Mouse (Mus musculus): ENCODE measurements at regions not wholly inside any gene's neighbourhood (a gene's known extent, or its start where the extent isn't known, plus 50 kb on each side); places are given as distances from the start of the nearest gene placed in this dataset.

- 72% methylated on average over 2 of the region's 2 CpGs for WGBS
- Histone ChIP-seq H3K36me3 (ENCODE audit: control insufficient read depth, insufficient read depth, low read length) (no peaks in the 10 kb centered on the region), H3K4me3 (ENCODE audit: low read depth, low read length) (no peak overlapping the region), H3K27ac (ENCODE audit: low read depth, low read length) (no peak overlapping the region), H3K27me3 (ENCODE audit: control insufficient read depth, insufficient read depth, low read length) (no peaks in the 10 kb centered on the region), H3K4me2 (replicated peaks; ENCODE audit: low read depth, low read length) (no peak overlapping the region), H3K9me3 (ENCODE audit: control insufficient read depth, low read length) (no peaks in the 10 kb centered on the region), H3K4me1 (replicated peaks; ENCODE audit: control insufficient read depth, insufficient read depth, low read length) (no peaks in the 10 kb centered on the region), H3K9ac (ENCODE audit: low read depth, low read length) (no peak overlapping the region)
- DNase-seq (ENCODE audit: low spot score) (no peak), ATAC-seq (ENCODE audit: low FRiP score) (no peak)
These were observed 169.4 kb upstream of the Galnt5 start for GRCm38 (mm10) chr2:57828284-57828683.

GRCm38 (mm10) chr2:57832565-57833355 lies 164.9 kb upstream of the Galnt5 start:
- Histone ChIP-seq H3K4me2 (replicated peaks; ENCODE audit: low read depth, low read length) (no peak overlapping the region), H3K27me3 (ENCODE audit: control insufficient read depth, insufficient read depth, low read length) (no peaks in the 10 kb centered on the region), H3K4me1 (replicated peaks; ENCODE audit: control insufficient read depth, insufficient read depth, low read length) (no peaks in the 10 kb centered on the region), H3K9ac (ENCODE audit: low read depth, low read length) (no peak overlapping the region), H3K36me3 (ENCODE audit: control insufficient read depth, insufficient read depth, low read length) (no peaks in the 10 kb centered on the region), H3K9me3 (ENCODE audit: control insufficient read depth, low read length) (no peaks in the 10 kb centered on the region), H3K4me3 (ENCODE audit: low read depth, low read length) (no peak overlapping the region), H3K27ac (ENCODE audit: low read depth, low read length) (no peak overlapping the region)
- 47% methylated on average over 12 of the region's 12 CpGs for WGBS
- DNase-seq (ENCODE audit: low spot score) (peak; percentile 77), ATAC-seq (ENCODE audit: low FRiP score) (0 out of 2 replicates have a peak, but pooled peaks have one; percentile 12)

GRCm38 (mm10) chr2:57845135-57845534 lies 152.5 kb upstream of the Galnt5 start:
- H3K27ac ChIP-seq (ENCODE audit: low read depth, low read length), result no peak overlapping the region
- DNase-seq (ENCODE audit: low spot score) (no peak), ATAC-seq (ENCODE audit: low FRiP score) (no peak)
- H3K4me1 ChIP-seq (replicated peaks; ENCODE audit: control insufficient read depth, insufficient read depth, low read length), result no peaks in the 10 kb centered on the region
- no peak overlapping the region for H3K9ac ChIP-seq (ENCODE audit: low read depth, low read length)
- no peaks in the 10 kb centered on the region for H3K9me3 ChIP-seq (ENCODE audit: control insufficient read depth, low read length)
- 76% methylated on average over 1 of the region's 1 CpGs for WGBS
- no peak overlapping the region for H3K4me3 ChIP-seq (ENCODE audit: low read depth, low read length)
- no peak overlapping the region for H3K4me2 ChIP-seq (replicated peaks; ENCODE audit: low read depth, low read length)
- no peaks in the 10 kb centered on the region for H3K36me3 ChIP-seq (ENCODE audit: control insufficient read depth, insufficient read depth, low read length)
- no peaks in the 10 kb centered on the region for H3K27me3 ChIP-seq (ENCODE audit: control insufficient read depth, insufficient read depth, low read length)

GRCm38 (mm10) chr2:57847707-57848106 lies 150.0 kb upstream of the Galnt5 start:
- ATAC-seq (ENCODE audit: low FRiP score) (peak; percentile 25; the same call in 1 of the 2 replicates), DNase-seq (ENCODE audit: low spot score) (no peak)
- Histone ChIP-seq H3K36me3 (ENCODE audit: control insufficient read depth, insufficient read depth, low read length) (no peaks in the 10 kb centered on the region), H3K4me2 (replicated peaks; ENCODE audit: low read depth, low read length) (no peak overlapping the region), H3K9ac (ENCODE audit: low read depth, low read length) (no peak overlapping the region), H3K27ac (ENCODE audit: low read depth, low read length) (no peak overlapping the region), H3K4me1 (replicated peaks; ENCODE audit: control insufficient read depth, insufficient read depth, low read length) (no peaks in the 10 kb centered on the region), H3K9me3 (ENCODE audit: control insufficient read depth, low read length) (no peaks in the 10 kb centered on the region), H3K27me3 (ENCODE audit: control insufficient read depth, insufficient read depth, low read length) (no peaks in the 10 kb centered on the region), H3K4me3 (ENCODE audit: low read depth, low read length) (no peak overlapping the region)
- WGBS, result 38% methylated on average over 4 of the region's 4 CpGs

- no peaks in the 10 kb centered on the region for H3K4me1 ChIP-seq (replicated peaks; ENCODE audit: control insufficient read depth, insufficient read depth, low read length)
- ATAC-seq (ENCODE audit: low FRiP score) (peak; percentile 67; the same call in 1 of the 2 replicates), DNase-seq (ENCODE audit: low spot score) (peak; percentile 44)
- H3K27me3 ChIP-seq (ENCODE audit: control insufficient read depth, insufficient read depth, low read length), result no peaks in the 10 kb centered on the region
- H3K36me3 ChIP-seq (ENCODE audit: control insufficient read depth, insufficient read depth, low read length), result no peaks in the 10 kb centered on the region
- no peak overlapping the region for H3K27ac ChIP-seq (ENCODE audit: low read depth, low read length)
- no peak overlapping the region for H3K4me2 ChIP-seq (replicated peaks; ENCODE audit: low read depth, low read length)
- no peak overlapping the region for H3K9ac ChIP-seq (ENCODE audit: low read depth, low read length)
- 46% methylated on average over 4 of the region's 4 CpGs for WGBS
- H3K9me3 ChIP-seq (ENCODE audit: control insufficient read depth, low read length), result no peaks in the 10 kb centered on the region
- no peak overlapping the region for H3K4me3 ChIP-seq (ENCODE audit: low read depth, low read length)
These were observed 148.2 kb upstream of the Galnt5 start for GRCm38 (mm10) chr2:57849338-57850057.

GRCm38 (mm10) chr2:57850058-57850400 lies 147.7 kb upstream of the Galnt5 start:
- WGBS, result 46% methylated on average over 5 of the region's 5 CpGs
- DNase-seq (ENCODE audit: low spot score), result no peak
- no peaks in the 10 kb centered on the region for H3K27me3 ChIP-seq (ENCODE audit: control insufficient read depth, insufficient read depth, low read length)
- ATAC-seq (ENCODE audit: low FRiP score), result peak; percentile 48; the same call in 1 of the 2 replicates
- H3K4me2 ChIP-seq (replicated peaks; ENCODE audit: low read depth, low read length), result no peak overlapping the region
- H3K4me3 ChIP-seq (ENCODE audit: low read depth, low read length), result no peak overlapping the region
- no peak overlapping the region for H3K27ac ChIP-seq (ENCODE audit: low read depth, low read length)
- H3K9ac ChIP-seq (ENCODE audit: low read depth, low read length), result no peak overlapping the region
- no peaks in the 10 kb centered on the region for H3K9me3 ChIP-seq (ENCODE audit: control insufficient read depth, low read length)
- no peaks in the 10 kb centered on the region for H3K36me3 ChIP-seq (ENCODE audit: control insufficient read depth, insufficient read depth, low read length)
- no peaks in the 10 kb centered on the region for H3K4me1 ChIP-seq (replicated peaks; ENCODE audit: control insufficient read depth, insufficient read depth, low read length)

GRCm38 (mm10) chr2:57856524-57857107 lies 141.1 kb upstream of the Galnt5 start:
- H3K9ac ChIP-seq (ENCODE audit: low read depth, low read length), result no peak overlapping the region
- WGBS, result 78% methylated on average over 14 of the region's 14 CpGs
- no peaks in the 10 kb centered on the region for H3K4me1 ChIP-seq (replicated peaks; ENCODE audit: control insufficient read depth, insufficient read depth, low read length)
- DNase-seq (ENCODE audit: low spot score) (peak; percentile 17), ATAC-seq (ENCODE audit: low FRiP score) (peak; percentile 75)
- H3K4me2 ChIP-seq (replicated peaks; ENCODE audit: low read depth, low read length), result no peak overlapping the region
- H3K27ac ChIP-seq (ENCODE audit: low read depth, low read length), result no peak overlapping the region
- H3K27me3 ChIP-seq (ENCODE audit: control insufficient read depth, insufficient read depth, low read length), result no peaks in the 10 kb centered on the region
- no peak overlapping the region for H3K4me3 ChIP-seq (ENCODE audit: low read depth, low read length)
- no peaks in the 10 kb centered on the region for H3K36me3 ChIP-seq (ENCODE audit: control insufficient read depth, insufficient read depth, low read length)
- no peaks in the 10 kb centered on the region for H3K9me3 ChIP-seq (ENCODE audit: control insufficient read depth, low read length)

GRCm38 (mm10) chr2:57865289-57865688 lies 132.4 kb upstream of the Galnt5 start:
- 67% methylated on average over 1 of the region's 1 CpGs for WGBS
- no peak overlapping the region for H3K27ac ChIP-seq (ENCODE audit: low read depth, low read length)

More at GRCm38 (mm10) chr2:57865289-57865688, 132.4 kb upstream of the Galnt5 start:
- DNase-seq (ENCODE audit: low spot score) (no peak), ATAC-seq (ENCODE audit: low FRiP score) (no peak)
- Histone ChIP-seq H3K27me3 (ENCODE audit: control insufficient read depth, insufficient read depth, low read length) (no peaks in the 10 kb centered on the region), H3K4me1 (replicated peaks; ENCODE audit: control insufficient read depth, insufficient read depth, low read length) (no peaks in the 10 kb centered on the region), H3K4me3 (ENCODE audit: low read depth, low read length) (no peak overlapping the region), H3K36me3 (ENCODE audit: control insufficient read depth, insufficient read depth, low read length) (no peaks in the 10 kb centered on the region), H3K4me2 (replicated peaks; ENCODE audit: low read depth, low read length) (no peak overlapping the region), H3K9ac (ENCODE audit: low read depth, low read length) (no peak overlapping the region), H3K9me3 (ENCODE audit: control insufficient read depth, low read length) (no peaks in the 10 kb centered on the region)
